Mouse (Mus musculus): ENCODE measurements at regions not wholly inside any gene's neighbourhood (a gene's known extent, or its start where the extent isn't known, plus 50 kb on each side); places are given as distances from the start of the nearest gene placed in this dataset.
A peak's percentile ranks its signal among the peaks of the same experiment; 100 is the strongest.

DNA sequence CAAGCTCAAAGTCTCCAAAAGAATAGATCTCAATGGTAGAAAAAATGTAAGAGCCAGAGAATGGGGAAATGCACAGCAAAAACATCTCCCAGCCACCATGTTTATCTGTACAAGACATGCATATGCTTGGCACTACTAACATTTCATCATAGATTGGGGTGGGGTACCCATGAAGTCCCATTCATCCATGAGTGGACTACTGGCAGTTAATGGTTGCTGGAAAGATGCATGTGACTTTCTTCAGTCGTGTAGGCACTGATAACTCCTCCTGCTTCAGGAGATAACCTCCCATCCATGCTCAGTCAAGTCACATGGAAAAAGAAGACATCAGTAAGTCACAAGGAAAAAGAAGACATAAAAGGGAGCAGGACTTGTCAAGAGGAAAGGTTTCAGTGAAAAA lies 65.3 kb downstream of the Lpar4 start:
- no peak overlapping the region for H3K4me3 ChIP-seq (ENCODE audit: insufficient read depth, low read length)
- no peak for TF ChIP-seq CTCF (IDR thresholded peaks at IDR 0.05; ENCODE audit: borderline replicate concordance, insufficient read depth, low read length)
- TF ChIP-seq POLR2A (IDR thresholded peaks at IDR 0.05; ENCODE audit: low read depth, low read length): no peak
- H3K4me1 ChIP-seq (ENCODE audit: control insufficient read depth, insufficient read depth, low read length): no peaks in the 10 kb centered on the region
- no peak overlapping the region for H3K27ac ChIP-seq (ENCODE audit: insufficient read depth, low read length)

GRCm38 (mm10) chrX:106986794-106987193 lies 66.4 kb downstream of the Lpar4 start:
- H3K4me1 ChIP-seq (ENCODE audit: control insufficient read depth, insufficient read depth, low read length): no peaks in the 10 kb centered on the region
- no peak for TF ChIP-seq CTCF (IDR thresholded peaks at IDR 0.05; ENCODE audit: borderline replicate concordance, insufficient read depth, low read length)
- no peak for TF ChIP-seq POLR2A (IDR thresholded peaks at IDR 0.05; ENCODE audit: low read depth, low read length)
- no peak overlapping the region for H3K27ac ChIP-seq (ENCODE audit: insufficient read depth, low read length)
- no peak overlapping the region for H3K4me3 ChIP-seq (ENCODE audit: insufficient read depth, low read length)

- H3K4me1 ChIP-seq (ENCODE audit: control insufficient read depth, insufficient read depth, low read length): no peaks in the 10 kb centered on the region
- H3K27ac ChIP-seq (ENCODE audit: insufficient read depth, low read length): no peak overlapping the region
- TF ChIP-seq CTCF (IDR thresholded peaks at IDR 0.05; ENCODE audit: borderline replicate concordance, insufficient read depth, low read length) (no peak), POLR2A (IDR thresholded peaks at IDR 0.05; ENCODE audit: low read depth, low read length) (no peak)
- H3K4me3 ChIP-seq (ENCODE audit: insufficient read depth, low read length): no peak overlapping the region
These were observed 67.4 kb downstream of the Lpar4 start for GRCm38 (mm10) chrX:106987779-106988178.

DNA sequence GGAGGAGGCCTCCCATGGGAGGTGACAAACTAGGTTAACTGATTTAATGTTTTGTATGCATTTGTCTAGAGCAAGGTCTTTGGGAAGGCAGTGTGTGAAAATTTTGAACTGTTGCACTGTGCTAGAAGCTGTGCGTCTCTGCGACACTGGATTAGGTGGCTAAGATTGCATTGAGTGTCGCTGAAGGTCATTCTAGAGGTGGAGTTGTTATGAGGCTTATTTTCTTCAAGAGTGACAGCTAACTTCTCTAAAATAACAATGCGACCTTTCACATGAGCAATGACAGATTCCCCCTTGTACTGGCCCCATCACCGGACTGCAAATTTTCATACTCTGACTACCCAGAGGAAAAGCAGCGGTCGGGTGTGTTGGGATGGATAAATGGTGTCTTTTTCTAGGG lies 83.8 kb upstream of the P2ry10 start:
- Histone ChIP-seq H3K27ac (ENCODE audit: insufficient read depth, low read length) (no peak overlapping the region), H3K4me3 (ENCODE audit: insufficient read depth, low read length) (no peak overlapping the region), H3K4me1 (ENCODE audit: control insufficient read depth, insufficient read depth, low read length) (no peaks in the 10 kb centered on the region)
- TF ChIP-seq POLR2A (IDR thresholded peaks at IDR 0.05; ENCODE audit: low read depth, low read length) (no peak), CTCF (IDR thresholded peaks at IDR 0.05; ENCODE audit: borderline replicate concordance, insufficient read depth, low read length) (no peak)

DNA sequence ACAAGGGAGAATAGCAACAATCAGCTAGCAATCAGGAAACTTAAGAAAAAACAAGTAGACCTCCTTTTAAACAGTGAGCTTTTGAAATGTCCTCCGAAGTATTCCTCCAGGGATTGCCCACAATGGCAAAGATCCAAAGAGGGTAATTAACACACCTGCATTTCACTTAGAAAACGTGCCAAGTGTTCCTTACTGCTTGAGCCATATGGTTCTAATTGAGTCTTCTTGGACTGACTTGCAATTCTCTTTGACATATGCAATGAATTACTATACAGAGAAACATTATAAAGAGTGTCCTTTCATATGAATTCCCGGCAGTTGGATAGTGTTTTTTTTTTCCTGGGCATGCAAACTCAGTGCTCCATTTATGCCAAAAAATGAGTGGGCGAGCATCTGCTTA lies 79.3 kb upstream of the P2ry10 start:
- peak overlapping the region; percentile 40; the same call in 1 of the 2 replicates for H3K27ac ChIP-seq (ENCODE audit: insufficient read depth, low read length)
- no peaks in the 10 kb centered on the region for H3K4me1 ChIP-seq (ENCODE audit: control insufficient read depth, insufficient read depth, low read length)
- TF ChIP-seq POLR2A (IDR thresholded peaks at IDR 0.05; ENCODE audit: low read depth, low read length) (no peak), CTCF (IDR thresholded peaks at IDR 0.05; ENCODE audit: borderline replicate concordance, insufficient read depth, low read length) (no peak)
- no peak overlapping the region for H3K4me3 ChIP-seq (ENCODE audit: insufficient read depth, low read length)

DNA sequence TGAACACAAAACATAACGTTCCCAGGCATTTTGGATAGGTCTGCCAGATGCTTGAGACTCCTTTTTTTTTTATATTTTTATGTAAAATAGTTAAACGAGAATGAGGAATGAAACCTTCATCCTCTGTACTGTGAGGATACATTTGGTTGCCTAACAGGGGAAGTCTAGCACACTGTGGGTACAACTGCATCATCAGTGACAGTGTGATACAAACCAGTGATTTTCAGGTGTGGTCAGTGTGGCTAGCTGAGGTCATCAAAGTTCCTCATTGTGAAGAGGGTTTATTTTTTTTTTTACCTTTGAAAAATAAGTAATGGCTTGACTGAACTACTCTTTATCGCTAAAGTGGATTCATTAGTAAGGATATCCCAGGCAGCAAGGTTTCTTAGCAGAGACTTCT lies 75.7 kb upstream of the P2ry10 start:
- Histone ChIP-seq H3K4me1 (ENCODE audit: control insufficient read depth, insufficient read depth, low read length) (no peaks in the 10 kb centered on the region), H3K4me3 (ENCODE audit: insufficient read depth, low read length) (no peak overlapping the region), H3K27ac (ENCODE audit: insufficient read depth, low read length) (no peak overlapping the region)
- no peak for TF ChIP-seq POLR2A (IDR thresholded peaks at IDR 0.05; ENCODE audit: low read depth, low read length)
- TF ChIP-seq CTCF (IDR thresholded peaks at IDR 0.05; ENCODE audit: borderline replicate concordance, insufficient read depth, low read length): no peak

DNA sequence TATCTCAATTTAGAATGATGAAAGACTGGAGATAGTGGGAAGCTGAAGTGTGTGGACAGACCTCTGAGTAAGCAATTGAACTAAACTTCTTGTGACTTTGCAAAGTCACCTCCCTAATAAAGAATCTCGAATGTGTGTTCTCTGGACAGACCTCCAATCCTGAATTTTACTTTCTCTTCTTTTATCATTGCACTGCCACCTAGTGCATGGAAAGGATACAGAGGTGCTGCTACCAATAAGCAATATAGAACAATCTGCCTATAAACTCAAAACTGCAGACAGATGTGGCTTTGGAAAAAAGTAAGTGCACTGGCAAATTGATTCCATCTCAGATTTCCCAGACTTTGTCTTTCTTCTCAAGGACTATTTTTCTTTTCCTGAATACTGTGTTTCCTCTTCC lies 73.0 kb upstream of the P2ry10 start:
- no peak for TF ChIP-seq CTCF (IDR thresholded peaks at IDR 0.05; ENCODE audit: borderline replicate concordance, insufficient read depth, low read length)
- no peak for TF ChIP-seq POLR2A (IDR thresholded peaks at IDR 0.05; ENCODE audit: low read depth, low read length)
- Histone ChIP-seq H3K4me1 (ENCODE audit: control insufficient read depth, insufficient read depth, low read length) (no peaks in the 10 kb centered on the region), H3K27ac (ENCODE audit: insufficient read depth, low read length) (no peak overlapping the region), H3K4me3 (ENCODE audit: insufficient read depth, low read length) (no peak overlapping the region)

- H3K27ac ChIP-seq (ENCODE audit: insufficient read depth, low read length): no peak overlapping the region
- no peak overlapping the region for H3K4me3 ChIP-seq (ENCODE audit: insufficient read depth, low read length)
- TF ChIP-seq CTCF (IDR thresholded peaks at IDR 0.05; ENCODE audit: borderline replicate concordance, insufficient read depth, low read length): no peak
- TF ChIP-seq POLR2A (IDR thresholded peaks at IDR 0.05; ENCODE audit: low read depth, low read length): no peak
- no peaks in the 10 kb centered on the region for H3K4me1 ChIP-seq (ENCODE audit: control insufficient read depth, insufficient read depth, low read length)
These were observed 56.6 kb upstream of the P2ry10 start for GRCm38 (mm10) chrX:107031726-107032125.

GRCm38 (mm10) chrX:107038041-107038440 lies 50.3 kb upstream of the P2ry10 start:
- Histone ChIP-seq H3K4me3 (ENCODE audit: insufficient read depth, low read length) (no peak overlapping the region), H3K27ac (ENCODE audit: insufficient read depth, low read length) (no peak overlapping the region), H3K4me1 (ENCODE audit: control insufficient read depth, insufficient read depth, low read length) (no peaks in the 10 kb centered on the region)
- no peak for TF ChIP-seq CTCF (IDR thresholded peaks at IDR 0.05; ENCODE audit: borderline replicate concordance, insufficient read depth, low read length)
- no peak for TF ChIP-seq POLR2A (IDR thresholded peaks at IDR 0.05; ENCODE audit: low read depth, low read length)
